Mouse (Mus musculus) central nervous system, embryonic 18 days (tissue): ENCODE measurements around the gene Cmya5. TPM values are rescaled to one million over a fixed set of nuclear protein-coding genes. Genes with fewer than 3 reads are reported as not detected.

Experiments used
- polyA plus RNA-seq: library from polyadenylated mRNA; depleted of rRNA; stranded (reverse); fragments of >200 nt; gene quantifications from 2 replicates; pipeline ENCODE4 v1.2.3, GENCODE M21; 2012; rRNA removed

The Cmya5 gene
- polyA plus RNA-seq = 0.27 and 0.62 TPM in 2 replicates

DNA sequence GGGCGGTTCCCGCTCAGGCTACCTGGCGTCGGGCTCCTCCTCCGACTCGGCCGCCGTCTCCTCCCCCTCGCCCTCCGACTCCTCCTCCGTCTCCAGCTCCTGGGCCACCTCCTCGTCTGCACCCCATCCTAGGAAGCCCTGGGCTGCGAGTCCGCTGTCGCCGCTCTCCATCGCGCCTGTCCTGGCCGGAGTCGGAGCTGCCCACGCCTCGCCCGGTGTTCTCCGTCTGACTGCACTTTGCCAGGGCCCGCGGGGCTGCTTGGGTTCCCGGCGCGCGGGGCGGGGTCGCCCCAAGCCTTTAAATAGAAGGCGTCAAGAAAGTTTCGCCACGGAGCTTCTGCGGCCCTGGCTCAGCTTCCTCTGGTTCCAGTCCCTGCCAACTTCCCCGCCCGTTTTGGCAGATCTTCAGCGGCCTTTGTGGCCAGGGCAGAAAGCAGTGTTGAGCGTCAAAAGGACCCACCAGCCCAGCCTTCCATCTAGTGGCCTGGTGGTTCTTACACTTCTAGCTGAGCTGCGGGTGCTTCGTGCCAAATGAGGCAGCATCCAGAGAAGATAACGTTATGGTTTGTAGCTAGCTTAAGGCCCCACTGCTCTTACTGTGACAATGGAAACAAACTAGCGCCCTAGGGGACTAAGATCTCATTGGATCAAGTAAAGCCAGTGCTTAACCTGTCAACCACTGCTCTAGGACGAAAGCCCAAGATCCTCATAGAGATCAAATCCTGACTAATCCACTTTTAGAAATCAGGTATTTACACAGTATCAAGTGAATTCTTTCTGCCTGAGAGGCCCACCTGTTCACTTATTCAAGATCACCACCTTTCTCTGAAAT is at the start of gene Cmya5:
TSS of gene Cmya5 (minus strand) at position 389 of the 832 bp plus-strand sequence.

DNA sequence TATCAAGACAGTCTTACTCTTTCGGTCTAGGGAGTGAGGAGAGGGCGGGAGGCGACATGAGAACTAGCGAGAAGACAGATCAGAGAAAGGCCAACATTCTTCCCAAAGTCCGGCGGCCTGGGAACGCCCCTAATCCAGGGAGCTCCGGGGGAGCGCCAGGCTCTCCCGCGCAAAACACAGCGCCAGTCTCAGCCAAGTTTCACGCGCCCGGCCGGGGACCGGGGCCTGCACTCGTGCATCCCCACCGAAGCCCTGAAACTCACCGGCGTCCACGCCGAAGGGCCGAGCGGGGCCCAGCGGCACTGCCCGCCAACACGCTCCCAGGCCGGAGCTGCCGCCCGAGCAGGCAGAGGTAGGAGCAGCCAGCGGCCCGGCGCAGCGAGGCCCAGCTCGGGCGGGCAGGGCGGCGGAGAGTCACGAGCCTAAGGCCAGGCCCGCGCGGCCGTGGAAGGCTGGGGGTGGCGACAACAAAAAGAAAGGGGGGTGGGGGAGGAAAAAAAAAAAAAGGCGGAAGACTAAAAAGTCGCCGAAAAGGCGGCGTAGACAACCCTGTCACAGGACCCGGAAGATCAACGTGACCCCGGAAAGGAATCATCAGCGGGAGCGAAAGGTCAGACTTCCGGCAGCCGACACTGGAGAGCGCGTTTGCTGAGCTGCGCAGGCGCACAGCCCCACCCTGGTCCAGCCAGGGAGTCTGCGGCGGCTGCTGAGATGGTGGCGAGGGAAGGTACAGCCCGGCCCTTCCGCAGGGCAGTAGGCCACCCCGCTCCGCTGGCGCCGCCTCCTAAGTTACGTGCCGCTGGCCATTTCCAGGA is 47.5 kb upstream of the Cmya5 start, which contains the start of gene Tent2:
TSS of gene Tent2 (minus strand) at position 555 of the 815 bp plus-strand sequence.

Other genes starting within 250 kb of the Cmya5 start
- gene Tent2, start 47.7 kb upstream of the Cmya5 start, polyA plus RNA-seq = 46.7 and 47.4 TPM in 2 replicates
- gene Homer1, start 154.9 kb upstream of the Cmya5 start, polyA plus RNA-seq = 27.7 and 28.2 TPM in 2 replicates